Mouse (Mus musculus): ENCODE measurements around the gene Tbx10.

DNA sequence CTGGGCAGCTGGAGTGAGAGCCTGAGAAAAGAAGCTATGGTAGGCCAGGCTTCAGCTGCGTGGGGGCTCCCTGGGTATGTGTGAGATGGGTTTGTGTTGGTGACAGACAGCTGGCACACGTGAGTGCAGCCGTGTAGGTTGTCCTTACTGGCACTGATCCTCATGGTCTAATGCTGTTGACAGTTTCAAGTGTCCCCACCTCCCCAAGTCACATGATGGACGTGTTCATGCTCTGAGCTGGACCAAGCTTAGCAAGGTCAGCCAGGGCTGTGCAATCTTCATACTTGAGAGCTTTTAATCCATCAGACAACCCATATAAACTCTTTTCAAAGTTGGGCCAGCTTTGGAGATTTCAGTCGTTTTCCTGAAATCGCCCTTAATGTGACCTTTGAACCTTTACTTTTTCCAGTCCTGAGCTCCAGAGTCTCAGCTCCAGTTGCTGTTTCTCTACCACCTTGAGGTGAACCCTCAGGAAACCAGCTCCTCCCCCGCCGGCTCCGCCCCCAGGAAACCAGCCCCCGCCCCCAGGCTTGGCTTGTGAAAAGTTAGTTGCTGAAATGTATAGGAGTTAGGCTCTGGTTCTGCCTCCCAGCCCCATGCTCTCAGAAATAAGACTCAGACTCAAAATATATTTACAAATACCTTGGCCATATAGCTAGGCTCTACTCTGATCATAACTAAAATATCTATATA lies 46.5 kb upstream of the Tbx10 start:
- TF ChIP-seq POLR2A (IDR thresholded peaks at IDR 0.05; ENCODE audit: low read depth, low read length), result no peak
- no peak for TF ChIP-seq CTCF (IDR thresholded peaks at IDR 0.05; ENCODE audit: borderline replicate concordance, insufficient read depth, low read length)
